Mouse (Mus musculus): ENCODE data around the gene Hoxc8.

Gene Hoxc8

GRCm38 (mm10) chr15:102990461-102991397 is at the start of gene Hoxc8:
TSS of gene Hoxc8 (plus strand) at chr15:102990607.
- no peak for DNase-seq (ENCODE audit: low spot score)

DNA sequence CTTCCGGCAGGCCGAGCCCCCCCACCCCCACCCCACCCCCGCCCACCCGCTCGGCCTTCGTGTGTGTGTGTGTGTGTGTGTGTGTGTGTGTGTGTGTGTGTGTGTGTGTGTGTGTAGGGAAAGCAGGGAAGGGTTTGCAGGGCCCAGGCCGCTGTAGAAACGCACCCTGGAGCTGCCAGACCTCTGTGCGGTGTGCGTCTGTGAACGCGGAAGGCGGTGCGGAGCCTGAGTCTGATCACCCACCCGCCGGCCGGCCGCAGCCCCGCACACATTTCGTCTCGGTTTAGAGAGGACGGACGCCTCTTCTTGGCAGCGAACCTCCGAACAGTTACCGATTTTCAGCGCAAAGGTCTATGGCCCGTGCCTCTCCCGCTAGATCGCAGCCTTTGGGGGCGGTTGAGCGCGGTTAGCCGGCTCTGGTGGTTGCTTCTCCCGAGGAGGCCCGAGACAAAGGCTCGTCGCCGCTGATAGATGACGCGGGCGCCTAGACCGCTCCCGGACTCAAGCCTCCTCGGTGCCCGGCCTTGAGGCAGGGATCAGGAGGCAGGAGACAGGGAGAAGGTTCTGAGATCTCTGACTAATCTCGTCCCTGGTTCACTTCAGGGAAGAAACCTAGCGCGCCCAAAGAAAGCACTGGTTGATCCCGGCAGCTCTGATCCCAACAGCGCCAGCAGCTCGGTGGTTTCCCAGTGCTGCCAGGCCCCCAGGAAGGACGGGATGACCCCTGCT is 47.5 kb upstream of the Hoxc8 start:
- DNase-seq (ENCODE audit: low spot score): no peak

- no peak for DNase-seq (ENCODE audit: low spot score)
Measured at GRCm38 (mm10) chr15:102943468-102943813, 47.0 kb upstream of the Hoxc8 start.

GRCm38 (mm10) chr15:102945185-102946077 is 45.0 kb upstream of the Hoxc8 start:
- DNase-seq (ENCODE audit: low spot score): no peak

- no peak for DNase-seq (ENCODE audit: low spot score)
Measured at GRCm38 (mm10) chr15:102947276-102947675, 43.1 kb upstream of the Hoxc8 start.

DNA sequence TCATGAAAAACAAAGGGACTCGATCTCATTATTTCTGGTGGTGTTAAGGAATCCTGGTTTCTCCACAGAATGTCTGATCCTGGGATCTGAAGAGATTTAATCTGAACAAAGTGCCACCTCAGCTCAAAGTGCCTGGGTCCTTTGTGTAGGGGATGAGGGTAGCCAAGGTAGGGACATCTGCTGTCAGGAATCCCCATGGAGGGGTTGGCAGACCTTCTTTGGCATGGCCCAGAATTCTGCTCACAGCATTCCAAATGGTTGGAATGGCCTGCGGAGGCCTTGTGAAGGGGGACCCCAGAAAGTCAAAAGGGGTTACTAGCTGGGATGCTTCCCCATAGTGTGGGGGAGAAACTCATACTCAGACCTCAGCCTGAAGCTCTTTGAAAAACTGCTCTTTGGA is 41.6 kb upstream of the Hoxc8 start:
- no peak for DNase-seq (ENCODE audit: low spot score)

DNA sequence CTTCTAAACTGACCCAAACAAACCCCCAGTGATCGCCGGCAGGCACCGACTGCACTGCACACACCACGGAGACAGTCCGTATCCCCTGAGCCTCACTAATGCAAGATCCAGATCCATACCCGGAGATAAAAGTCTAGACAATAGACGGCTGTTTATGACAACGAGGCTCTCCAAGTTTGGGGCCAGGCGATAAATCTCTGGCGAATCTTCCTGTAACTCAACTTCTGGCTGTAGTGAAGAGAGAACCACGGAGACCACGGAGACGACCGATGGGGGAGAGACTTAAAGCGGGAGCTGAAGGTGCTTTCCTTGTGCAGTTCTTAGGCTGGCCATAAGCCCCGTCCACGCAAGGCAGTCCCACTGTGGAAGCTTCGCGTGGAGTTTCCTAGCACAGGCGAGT is 40.7 kb upstream of the Hoxc8 start:
- no peak for DNase-seq (ENCODE audit: low spot score)

DNA sequence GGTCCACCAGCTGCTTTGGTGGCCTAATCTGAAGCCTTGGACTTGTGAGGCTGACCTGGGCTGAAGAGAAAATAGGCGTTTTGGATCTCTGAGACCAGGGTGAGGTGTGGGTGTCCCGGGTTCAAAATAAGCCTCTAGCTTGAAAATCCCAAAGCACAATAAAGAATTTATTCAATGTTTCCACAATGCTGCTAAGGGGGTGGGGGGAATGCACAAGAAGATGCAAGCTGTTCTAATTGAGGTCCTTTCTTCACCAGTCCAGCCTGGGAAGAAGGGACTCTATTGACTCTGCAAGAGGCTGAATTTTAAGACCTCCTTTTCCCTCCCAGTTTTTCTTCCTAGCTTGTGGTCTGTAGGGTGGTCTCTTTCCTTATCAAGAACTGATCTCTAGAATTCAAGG is 39.5 kb upstream of the Hoxc8 start:
- DNase-seq (ENCODE audit: low spot score): no peak

DNA sequence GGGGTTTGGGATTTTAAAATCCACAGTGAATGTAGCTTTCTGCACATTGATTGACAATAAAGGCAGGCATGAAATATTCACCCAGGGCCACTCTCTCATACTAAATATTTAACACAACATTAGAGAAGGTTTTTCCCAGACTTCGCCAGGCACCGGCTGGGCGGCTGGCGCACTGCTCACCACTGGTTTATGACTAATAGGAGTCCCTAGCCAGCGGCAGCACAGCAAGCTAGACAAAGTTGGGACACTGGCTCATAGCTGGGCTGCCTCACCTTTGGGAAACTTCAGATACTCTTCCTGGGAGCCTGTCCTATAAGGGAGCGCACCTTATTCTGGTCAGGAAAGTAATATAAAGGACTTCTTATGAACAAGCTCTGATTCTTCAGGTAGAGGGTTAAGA is 36.8 kb upstream of the Hoxc8 start:
- DNase-seq (ENCODE audit: low spot score): no peak

- no peak for DNase-seq (ENCODE audit: low spot score)
Measured at GRCm38 (mm10) chr15:102954192-102955006, 36.0 kb upstream of the Hoxc8 start, which contains the start of gene Hoxc11. TSS of gene Hoxc11 (plus strand) at chr15:102954427.

DNA sequence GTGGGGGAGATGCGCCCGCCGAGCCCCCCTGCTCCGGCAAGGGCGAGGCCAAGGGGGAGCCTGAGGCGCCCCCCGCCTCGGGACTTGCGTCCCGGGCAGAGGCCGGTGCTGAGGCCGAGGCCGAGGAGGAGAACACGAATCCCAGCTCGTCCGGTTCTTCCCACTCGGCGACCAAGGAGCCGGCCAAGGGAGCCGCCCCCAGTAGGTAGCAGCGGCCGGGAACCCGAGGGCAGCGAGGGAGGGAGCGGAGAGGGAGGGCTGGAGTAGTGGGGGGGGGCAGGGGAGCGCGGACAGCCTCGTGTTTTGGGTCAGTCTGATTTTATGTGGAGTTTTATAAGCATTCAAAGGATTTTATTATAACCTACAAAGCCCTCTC is 35.4 kb upstream of the Hoxc8 start:
- DNase-seq (ENCODE audit: low spot score): no peak

DNA sequence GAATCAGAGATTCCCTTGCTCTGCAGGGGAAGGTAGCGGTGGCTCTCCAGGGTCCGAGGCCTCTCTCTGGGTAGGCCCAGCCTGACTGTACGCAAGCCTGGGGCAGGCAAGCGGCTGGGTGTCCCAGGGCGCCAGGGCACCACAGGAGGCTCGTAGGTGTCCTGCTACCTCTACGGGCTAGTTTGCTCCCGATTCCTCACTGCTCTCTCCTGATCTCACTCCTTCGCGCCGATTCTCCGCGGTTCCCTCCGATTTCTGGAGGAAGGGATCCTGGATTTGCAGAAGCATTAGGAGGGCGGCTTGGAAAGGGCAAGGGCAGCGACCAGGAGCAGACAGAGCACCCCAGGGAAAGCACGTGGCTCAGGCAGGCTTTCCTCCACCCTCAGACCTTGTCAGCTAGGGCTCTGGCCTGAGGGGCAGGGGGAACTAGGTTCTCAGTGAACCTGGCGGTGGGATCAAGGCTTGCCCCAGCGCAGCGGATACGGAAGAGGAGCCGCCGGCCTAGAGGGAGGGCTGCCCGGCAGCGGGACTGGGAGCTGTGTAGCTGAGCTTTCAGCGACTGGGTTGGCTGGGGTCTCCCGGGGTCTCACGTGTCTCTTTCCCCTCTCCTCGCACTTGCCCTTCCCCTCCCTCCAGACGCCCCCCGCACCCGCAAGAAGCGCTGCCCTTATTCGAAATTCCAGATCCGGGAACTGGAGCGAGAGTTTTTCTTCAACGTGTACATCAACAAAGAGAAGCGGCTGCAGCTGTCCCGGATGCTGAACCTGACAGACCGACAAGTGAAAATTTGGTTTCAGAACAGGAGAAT is 34.4 kb upstream of the Hoxc8 start:
- no peak for DNase-seq (ENCODE audit: low spot score)

GRCm38 (mm10) chr15:102956906-102957305 is 33.5 kb upstream of the Hoxc8 start:
- DNase-seq (ENCODE audit: low spot score): no peak

- DNase-seq (ENCODE audit: low spot score): no peak
Measured at GRCm38 (mm10) chr15:102959663-102960191, 30.7 kb upstream of the Hoxc8 start.

DNA sequence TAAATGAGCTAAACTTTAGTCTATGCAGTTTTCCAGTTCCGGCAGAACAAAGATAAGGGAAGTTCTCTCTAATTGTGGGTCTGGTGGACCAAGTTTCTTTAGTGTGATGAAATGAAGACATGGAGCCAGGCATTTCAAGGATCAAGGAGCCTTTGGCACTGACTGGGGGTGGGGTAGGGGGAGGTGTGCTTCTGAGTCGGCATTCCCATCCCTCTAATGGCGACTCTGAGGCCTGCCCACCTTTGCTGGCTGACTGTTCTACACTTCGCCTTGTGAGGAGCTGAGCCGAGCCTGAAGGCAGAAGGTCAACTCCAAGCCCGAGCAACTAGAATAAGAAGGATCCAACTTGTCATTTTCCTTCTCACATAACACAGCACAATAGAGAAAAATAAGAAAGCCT is 28.7 kb upstream of the Hoxc8 start:
- DNase-seq (ENCODE audit: low spot score): no peak

GRCm38 (mm10) chr15:102962492-102962891 is 27.9 kb upstream of the Hoxc8 start:
- DNase-seq (ENCODE audit: low spot score): no peak

DNA sequence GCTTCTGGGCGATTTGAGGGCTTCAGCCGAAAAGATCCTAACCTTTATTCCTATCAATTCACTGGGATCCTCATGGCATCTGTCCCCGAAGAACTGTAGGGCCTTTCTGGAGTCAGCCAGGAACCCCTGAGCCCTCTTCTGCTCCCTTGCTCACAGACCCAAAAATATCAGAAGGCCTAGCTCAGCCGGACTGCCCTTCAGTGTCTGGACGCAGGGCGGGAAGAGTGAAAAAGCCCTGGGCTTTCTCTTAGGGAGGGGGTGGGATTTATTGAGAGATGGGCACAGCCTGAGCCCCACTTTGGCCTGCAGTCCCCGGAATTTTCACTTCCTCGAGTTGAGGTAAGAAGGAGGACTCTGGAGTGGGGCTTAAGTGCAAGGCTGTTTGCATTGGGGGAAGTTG is 27.1 kb upstream of the Hoxc8 start:
- no peak for DNase-seq (ENCODE audit: low spot score)

- DNase-seq (ENCODE audit: low spot score): no peak
Measured at GRCm38 (mm10) chr15:102963671-102964640, 26.5 kb upstream of the Hoxc8 start.

Data from urinary bladder, postnatal 10 days (tissue).